Mouse (Mus musculus) brain, embryonic 14.5 days (tissue): Measurements from ENCODE around the gene Arl14ep.

Experiments used
- CTCF ChIP-seq: fragments of 200-500 bp; IDR thresholded peaks from 2 replicates; pipeline ENCODE4 v1.5.1; 2012; ENCODE audit warnings: inconsistent platforms, mild to moderate bottlenecking, moderate library complexity, borderline replicate concordance; ENCODE audit not compliant: insufficient read depth, insufficient read length; ENCODE audit errors: extremely low read depth
- POLR2A ChIP-seq: fragments of 200-500 bp; IDR thresholded peaks from 2 replicates; pipeline ENCODE4 v1.6.1; 2012; ENCODE audit warnings: mild to moderate bottlenecking, inconsistent platforms, borderline replicate concordance; ENCODE audit not compliant: poor library complexity, insufficient read depth, insufficient read length, severe bottlenecking; ENCODE audit errors: extremely low read depth

DNA sequence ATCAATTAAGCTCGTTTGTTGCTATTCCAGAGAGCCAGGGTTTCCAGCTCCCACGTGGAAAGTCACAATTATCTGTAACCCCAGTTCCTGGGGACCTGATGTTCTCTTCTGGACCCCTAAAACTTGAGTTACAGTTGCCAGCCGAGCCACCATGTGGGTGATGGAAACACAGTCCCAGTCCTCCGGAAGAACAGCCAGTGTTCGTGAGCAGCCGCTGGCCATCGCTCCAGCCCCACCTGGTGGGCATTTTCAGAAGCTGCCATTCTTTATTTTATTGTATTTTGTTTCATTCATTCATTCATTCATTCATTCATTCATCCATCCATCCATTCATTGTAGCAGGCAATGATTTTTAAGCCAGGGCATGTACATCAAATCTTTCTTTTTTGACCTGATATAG is 14.0 kb downstream of the Arl14ep start:
- TF ChIP-seq POLR2A (no peak), CTCF (peak; percentile 65)
